Mouse (Mus musculus) neural tube, embryonic 13.5 days (tissue): ENCODE measurements around the gene Polr1e. TPM values are rescaled to one million over a fixed set of nuclear protein-coding genes. Genes with fewer than 3 reads are reported as not detected.
A peak's percentile ranks its signal among the peaks of the same experiment; 100 is the strongest.
"Not testable (repeated sequence)": the region's sequence is repeated elsewhere in the genome, so short reads cannot be mapped to it uniquely, and the experiment has no call there.

Experiments
- ATAC-seq: fragments of 200-750 bp; cut with Nextera tagmentation; 2 replicates; pipeline ENCODE4 v1.8.0; 2017; ENCODE audit warnings: low read depth, mild to moderate bottlenecking, moderate TSS enrichment, moderate library complexity
- H3K27ac ChIP-seq: fragments of 300-500 bp; sonication (generic); replicated peaks from 2 replicates; pipeline ENCODE4 v1.5.1; 2015; ENCODE audit warnings: moderate library complexity, mild to moderate bottlenecking, inconsistent platforms
- H3K27me3 ChIP-seq: fragments of 300-500 bp; sonication (generic); 2 replicates; pipeline ENCODE4 v1.6.1; 2015; ENCODE audit warnings: mild to moderate bottlenecking, inconsistent platforms
- H3K36me3 ChIP-seq: fragments of 300-500 bp; sonication (generic); 2 replicates; pipeline ENCODE4 v1.6.1; 2015; ENCODE audit warnings: mild to moderate bottlenecking, inconsistent platforms
- H3K4me1 ChIP-seq: fragments of 300-500 bp; sonication (generic); replicated peaks from 2 replicates; pipeline ENCODE4 v1.6.1; 2015; ENCODE audit warnings: inconsistent platforms
- H3K4me2 ChIP-seq: fragments of 300-500 bp; sonication (generic); 2 replicates; pipeline ENCODE4 v1.6.1; 2015; ENCODE audit warnings: inconsistent platforms, mild to moderate bottlenecking, moderate library complexity
- H3K4me3 ChIP-seq: fragments of 300-500 bp; sonication (generic); 2 replicates; pipeline ENCODE4 v1.5.1; 2015; ENCODE audit warnings: mild to moderate bottlenecking, inconsistent platforms
- H3K9ac ChIP-seq: fragments of 300-500 bp; sonication (generic); 2 replicates; pipeline ENCODE4 v1.6.1; 2015; ENCODE audit warnings: moderate library complexity, mild to moderate bottlenecking, inconsistent platforms
- H3K9me3 ChIP-seq: fragments of 300-500 bp; sonication (generic); 2 replicates; pipeline ENCODE4 v1.6.1; 2016; ENCODE audit warnings: inconsistent platforms
- WGBS: fragments of 180-500 bp; shearing (Covaris S2); methylation state at CpG from one replicate; pipeline ENCODE4 v1.1.7; 2015; 5-methylcytosine and 5-hydroxymethylcytosine counted together
- polyA plus RNA-seq: library from polyadenylated mRNA; unstranded; fragments of >200 nt; fragmentation: Nextera tagmentation; extraction: Ambion mirVana; gene quantifications from 2 replicates; pipeline ENCODE4 v1.2.1, GENCODE M21; 2015

The Polr1e gene
- polyA plus RNA-seq, 1 experiment from 2014 or later = 45.1 TPM

DNA sequence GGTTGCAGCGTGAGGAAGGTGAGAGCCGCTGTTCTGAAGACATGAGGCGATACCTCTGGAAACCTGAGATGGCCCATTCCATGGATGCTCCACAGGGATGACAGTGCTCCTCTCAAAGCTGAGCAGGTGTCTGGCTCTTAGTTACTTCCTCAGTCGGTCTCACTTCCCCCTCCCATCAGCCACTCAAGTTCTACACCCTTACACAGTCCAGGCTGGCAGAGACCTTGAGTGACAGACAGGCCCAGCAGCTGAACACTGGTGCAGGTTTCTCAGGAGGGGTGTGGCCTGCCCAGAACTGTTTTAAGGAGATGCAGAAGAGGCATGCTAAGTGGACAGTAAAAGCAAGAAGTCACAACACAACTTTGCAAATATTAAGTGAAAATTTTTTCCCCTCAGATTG, 49.4 kb downstream of the Polr1e start:
- Histone ChIP-seq H3K9me3 (no peaks in the 10 kb centered on the region), H3K4me2 (no peak overlapping the region), H3K4me3 (no peak overlapping the region), H3K36me3 (no peaks in the 10 kb centered on the region), H3K4me1 (peaks cover 33% of the 10 kb centered on the region), H3K9ac (no peak overlapping the region), H3K27ac (no peak overlapping the region), H3K27me3 (no peaks in the 10 kb centered on the region)
- ATAC-seq = no peak
- 88% methylated on average over 4 of the region's 4 CpGs for WGBS

DNA sequence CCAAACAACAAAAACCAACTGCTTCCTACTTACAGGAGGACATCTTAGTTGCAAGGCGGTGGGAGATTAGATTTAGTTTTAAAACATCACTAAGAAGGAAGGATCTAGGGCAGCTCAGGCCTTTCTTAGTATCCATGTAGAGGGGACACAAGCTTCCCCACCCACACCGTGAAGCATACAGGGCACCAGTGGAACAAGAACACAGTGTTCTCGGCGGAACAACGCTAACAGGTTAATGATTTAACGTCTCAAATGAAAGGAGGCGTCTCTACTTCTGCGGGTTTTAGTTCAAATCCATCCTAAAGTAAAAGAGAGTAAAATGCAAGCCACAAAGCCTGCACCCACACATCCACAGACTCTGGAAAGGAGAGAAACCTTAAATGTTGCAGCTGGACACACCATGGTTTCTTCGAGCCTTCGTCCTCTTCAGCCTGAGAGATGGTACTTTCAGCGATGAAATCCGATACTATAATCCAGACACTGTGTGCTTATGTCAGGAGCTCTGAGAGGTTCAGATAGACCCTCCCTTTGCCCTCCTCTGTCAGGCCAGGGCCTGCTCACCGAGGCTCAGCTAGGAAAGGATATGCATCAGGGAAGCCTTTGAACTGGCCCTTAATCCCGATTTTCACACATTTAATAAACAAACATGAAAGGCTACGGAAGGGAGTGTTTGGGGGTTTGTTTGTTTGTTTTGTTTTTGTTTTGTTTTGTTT, 54.0 kb downstream of the Polr1e start:
- Histone ChIP-seq H3K4me1 (peaks cover 19% of the 10 kb centered on the region), H3K4me2 (no peak overlapping the region), H3K9ac (no peak overlapping the region), H3K27me3 (no peaks in the 10 kb centered on the region), H3K27ac (no peak overlapping the region), H3K4me3 (no peak overlapping the region), H3K9me3 (no peaks in the 10 kb centered on the region), H3K36me3 (no peaks in the 10 kb centered on the region)
- ATAC-seq = no peak
- WGBS = 76% methylated on average over 15 of the region's 15 CpGs

DNA sequence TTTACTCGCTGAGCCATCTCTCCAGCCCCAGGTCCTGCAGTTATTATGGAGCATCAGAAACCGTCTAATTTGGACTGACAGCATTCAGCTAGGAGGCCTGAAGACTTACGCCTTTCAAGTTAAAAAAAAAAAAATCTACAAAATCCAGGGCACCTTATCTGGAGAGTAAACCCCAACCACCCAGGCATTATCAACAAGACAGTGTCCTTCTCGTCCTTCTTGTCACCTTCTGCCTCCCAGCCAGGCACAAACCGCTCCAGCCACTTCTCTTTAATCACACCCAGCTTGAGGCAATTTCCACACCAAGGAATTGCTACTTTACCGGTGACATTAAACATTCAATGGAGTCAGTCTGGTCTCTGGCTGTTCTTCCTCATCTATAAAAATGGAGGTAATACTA, 55.2 kb downstream of the Polr1e start:
- Histone ChIP-seq H3K36me3 (0 out of 2 replicates have a peak, but pooled peaks cover under 1% of the 10 kb centered on the region), H3K27ac (no peak overlapping the region), H3K4me2 (no peak overlapping the region), H3K9me3 (no peaks in the 10 kb centered on the region), H3K4me3 (no peak overlapping the region), H3K27me3 (no peaks in the 10 kb centered on the region), H3K9ac (no peak overlapping the region), H3K4me1 (peaks cover 19% of the 10 kb centered on the region)
- 78% methylated on average over 6 of the region's 6 CpGs for WGBS
- ATAC-seq = no peak

DNA sequence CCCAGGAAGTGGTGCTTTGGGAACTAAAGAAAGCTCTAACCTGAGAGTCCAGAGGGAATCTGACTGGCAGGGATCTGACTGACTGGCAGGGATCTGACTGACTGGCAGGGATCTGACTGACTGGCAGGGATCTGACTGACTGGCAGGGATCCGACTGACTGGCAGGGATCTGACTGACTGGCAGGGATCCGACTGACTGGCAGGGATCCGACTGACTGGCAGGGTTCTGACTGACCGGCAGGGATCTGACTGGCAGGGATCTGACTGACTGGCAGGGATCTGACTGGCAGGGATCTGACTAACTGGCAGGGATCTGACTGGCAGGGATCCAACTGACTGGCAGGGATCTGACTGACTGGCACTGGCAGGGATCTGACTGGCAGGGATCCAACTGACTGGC, 62.7 kb downstream of the Polr1e start:
- ATAC-seq, H3K36me3 ChIP-seq, H3K27ac ChIP-seq, H3K9ac ChIP-seq, H3K4me3 ChIP-seq, H3K27me3 ChIP-seq, H3K4me2 ChIP-seq, H3K9me3 ChIP-seq: not testable (repeated sequence)
- H3K4me1 ChIP-seq = peaks cover 22% of the 10 kb centered on the region
- 96% methylated on average over 4 of the region's 4 CpGs for WGBS

DNA sequence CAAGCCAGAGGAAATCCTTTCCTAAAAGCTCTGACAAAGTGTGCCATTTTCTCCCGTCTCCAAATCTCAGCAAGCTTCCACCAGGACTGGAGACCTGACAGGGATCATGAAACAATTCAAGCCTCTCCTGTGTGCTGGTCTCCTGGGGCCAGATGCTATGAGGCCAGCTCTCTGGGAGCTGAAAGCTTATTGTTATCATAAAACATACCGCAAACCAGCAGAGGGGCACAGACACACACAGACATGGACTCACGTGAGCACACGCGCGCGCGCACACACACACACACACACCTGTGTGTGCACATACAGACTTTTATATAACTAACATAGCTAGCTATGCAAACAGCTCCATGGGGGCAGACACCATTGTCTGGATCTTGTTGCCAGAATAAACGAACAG, 64.6 kb downstream of the Polr1e start:
- Histone ChIP-seq H3K4me1 (peaks cover 22% of the 10 kb centered on the region), H3K27ac (peak overlapping the region; percentile 64), H3K27me3 (no peaks in the 10 kb centered on the region), H3K4me2 (peak overlapping the region; percentile 71), H3K4me3 (peak overlapping the region; percentile 91), H3K9me3 (no peaks in the 10 kb centered on the region), H3K36me3 (0 out of 2 replicates have a peak, but pooled peaks cover 9% of the 10 kb centered on the region), H3K9ac (peak overlapping the region; percentile 98)
- WGBS = 63% methylated on average over 9 of the region's 9 CpGs
- ATAC-seq = no peak

DNA sequence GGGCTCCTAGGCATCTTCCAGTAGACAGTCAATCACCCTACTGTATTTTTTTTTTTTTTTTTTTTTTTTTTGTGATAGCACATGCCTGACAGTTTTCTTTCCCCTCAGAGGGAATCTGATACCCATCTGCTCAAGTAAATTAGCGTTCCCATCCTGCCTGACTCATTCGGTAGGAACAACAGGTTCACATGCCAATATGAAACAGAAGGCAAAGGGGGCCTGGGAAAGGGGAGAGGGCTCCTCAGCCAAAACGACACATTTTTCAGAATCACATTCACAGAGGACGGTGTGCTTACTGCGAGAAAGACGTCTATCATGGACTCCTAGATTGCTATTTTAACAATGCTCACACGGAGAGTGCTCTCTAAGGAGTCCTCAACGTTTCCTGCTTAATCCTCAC, 65.1 kb downstream of the Polr1e start:
- peak overlapping the region; percentile 88 for H3K27ac ChIP-seq
- peak overlapping the region; percentile 91 for H3K4me3 ChIP-seq
- 0 out of 2 replicates have a peak, but pooled peaks cover 8% of the 10 kb centered on the region for H3K36me3 ChIP-seq
- H3K4me2 ChIP-seq = peak overlapping the region; percentile 71
- H3K4me1 ChIP-seq = peaks cover 22% of the 10 kb centered on the region
- no peaks in the 10 kb centered on the region for H3K9me3 ChIP-seq
- 1% methylated on average over 8 of the region's 8 CpGs for WGBS
- no peaks in the 10 kb centered on the region for H3K27me3 ChIP-seq
- ATAC-seq = no peak
- peak overlapping the region; percentile 98 for H3K9ac ChIP-seq

DNA sequence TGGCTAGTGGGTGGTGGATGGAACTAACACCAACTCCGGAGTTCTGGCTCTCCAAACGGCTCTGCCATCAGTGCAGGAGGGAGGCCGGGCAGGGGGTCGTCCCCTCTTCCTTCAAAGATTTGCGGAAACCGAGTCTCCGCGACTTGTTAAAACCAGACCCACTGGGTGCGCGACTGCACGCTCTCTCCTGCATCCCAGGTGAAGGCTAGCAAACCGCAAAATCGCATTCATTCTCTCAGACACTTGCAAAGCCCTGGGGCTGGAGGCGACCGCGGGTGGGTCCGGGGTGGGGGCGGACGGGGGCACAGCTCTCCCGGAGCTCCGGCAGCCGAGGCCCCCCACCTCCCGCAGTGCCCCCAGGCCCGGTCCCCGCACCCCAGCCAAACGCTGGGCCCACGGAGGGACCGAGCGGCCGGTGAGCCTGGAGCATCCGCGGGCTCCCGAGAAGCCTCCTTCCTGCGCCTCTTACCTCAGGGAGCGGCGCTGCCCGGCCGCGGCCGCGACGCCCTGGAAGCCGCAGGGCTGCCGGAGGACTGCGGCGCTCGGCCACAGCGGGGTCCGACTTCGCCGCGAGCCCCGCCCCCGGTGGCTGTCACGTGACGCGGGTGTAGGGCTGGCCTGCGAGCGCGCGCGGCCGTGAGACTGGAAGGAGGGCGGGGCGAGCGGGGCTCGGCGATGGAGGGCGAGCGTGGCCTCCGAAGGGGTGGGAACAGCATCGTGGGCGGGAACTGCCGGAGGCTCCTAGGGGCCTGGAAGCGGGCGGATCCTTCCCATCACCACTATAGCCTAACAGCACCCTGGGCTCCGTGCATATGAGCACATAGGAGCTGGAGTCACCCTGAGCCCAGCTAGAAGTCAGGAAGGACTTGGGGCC, 65.9 kb downstream of the Polr1e start, which contains the start of gene Fbxo10:
Gene Fbxo10, minus strand, starts transcription at position 584 of the 874 bp plus-strand sequence.
- H3K27ac ChIP-seq = peak within 1 kb of the TSS; percentile 88
- H3K27me3 ChIP-seq = no peaks in the 10 kb centered on the region
- H3K36me3 ChIP-seq = 0 out of 2 replicates have a peak, but pooled peaks cover under 1% of the 10 kb centered on the region
- under 1% methylated on average over 66 of the region's 77 CpGs for WGBS
- peaks cover 22% of the 10 kb centered on the region for H3K4me1 ChIP-seq
- H3K4me3 ChIP-seq = peak within 1 kb of the TSS; percentile 91
- H3K4me2 ChIP-seq = peak within 1 kb of the TSS; percentile 71
- ATAC-seq = peak; percentile 93
- H3K9me3 ChIP-seq = no peaks in the 10 kb centered on the region
- peak within 1 kb of the TSS; percentile 98 for H3K9ac ChIP-seq

DNA sequence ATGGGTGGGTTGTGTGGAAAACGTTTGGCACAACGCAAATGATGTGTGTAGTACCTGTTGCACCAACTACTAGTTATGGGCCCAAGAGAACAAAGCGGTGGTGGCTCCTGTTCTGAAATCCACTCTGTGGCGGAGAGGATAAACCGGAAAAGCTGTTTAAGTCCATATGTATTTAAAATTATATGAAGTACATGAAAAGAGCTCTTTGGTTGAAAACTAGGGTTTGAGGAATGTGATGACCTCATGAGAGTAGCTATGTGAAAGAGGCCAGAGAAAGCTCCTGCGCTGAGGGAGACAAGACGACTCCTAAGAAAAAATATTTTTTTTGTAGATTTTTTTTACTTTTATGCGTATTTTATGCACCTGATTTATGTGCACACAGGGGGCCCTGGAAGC, 66.5 kb downstream of the Polr1e start:
- peak overlapping the region; percentile 88 for H3K27ac ChIP-seq

More for the DNA sequence above, 66.5 kb downstream of the Polr1e start:
- no peak for ATAC-seq
- Histone ChIP-seq H3K9me3 (no peaks in the 10 kb centered on the region), H3K27me3 (no peaks in the 10 kb centered on the region), H3K9ac (peak overlapping the region; percentile 98), H3K4me2 (peak overlapping the region; percentile 71), H3K36me3 (no peaks in the 10 kb centered on the region), H3K4me3 (peak overlapping the region; percentile 91), H3K4me1 (peaks cover 22% of the 10 kb centered on the region)
- 49% methylated on average over 8 of the region's 8 CpGs for WGBS

Other genes with a start within 250 kb of the Polr1e start
- 27.2 and 29.7 TPM in 2 replicates for gene Grhpr, start 37.2 kb upstream of the Polr1e start, polyA plus RNA-seq
- 35.6 and 42.4 TPM in 2 replicates for gene Zbtb5, start 6.2 kb upstream of the Polr1e start, polyA plus RNA-seq
- 14.3 and 15.4 TPM in 2 replicates for gene Fbxo10, start 66.0 kb downstream of the Polr1e start, polyA plus RNA-seq
- 152 and 166 TPM in 2 replicates for gene Tomm5, start 89.5 kb downstream of the Polr1e start, polyA plus RNA-seq
- 2.9 and 3.0 TPM in 2 replicates for gene Frmpd1, start 166.3 kb downstream of the Polr1e start, polyA plus RNA-seq